Mouse (Mus musculus): ENCODE data around the gene Rap1a.

Gene Rap1a

GRCm38 (mm10) chr3:105806519-105807249, 5.5 kb upstream of the Rap1a start:
- in situ Hi-C loops (cut with MboI, MseI), result loop anchor here in 1 of 2 experiments (10.0 kb wide), 1 partner anchor 978 kb away; no protein-coding TSS in a partner anchor

- in situ Hi-C loops (cut with MboI, MseI), result loop anchor here in 1 of 2 experiments (5.0 to 10.0 kb wide), 2 partner anchors 94 to 981 kb away; no protein-coding TSS in a partner anchor
These were observed 2.5 kb upstream of the Rap1a start for GRCm38 (mm10) chr3:105803600-105803999.

- in situ Hi-C loops (cut with MboI, MseI), result loop anchor here in 1 of 2 experiments (5.0 to 10.0 kb wide), 2 partner anchors 97 to 984 kb away; no protein-coding TSS in a partner anchor
These were observed 403 bp downstream of the Rap1a start for GRCm38 (mm10) chr3:105800675-105801190.

- in situ Hi-C loops (cut with MboI, MseI), result loop anchor here in 1 of 2 experiments (5.0 to 10.0 kb wide), 2 partner anchors 97 to 985 kb away; no protein-coding TSS in a partner anchor
These were observed 921 bp downstream of the Rap1a start for GRCm38 (mm10) chr3:105800156-105800674.

GRCm38 (mm10) chr3:105799375-105799774, 1.8 kb downstream of the Rap1a start:
- in situ Hi-C loops (cut with MboI, MseI), result no loop called here

- in situ Hi-C loops (cut with MboI, MseI), result no loop called here
These were observed 2.4 kb downstream of the Rap1a start for GRCm38 (mm10) chr3:105798770-105799169.

GRCm38 (mm10) chr3:105797427-105797826, 3.7 kb downstream of the Rap1a start:
- in situ Hi-C loops (cut with MboI, MseI), result no loop called here

- in situ Hi-C loops (cut with MboI, MseI), result no loop called here
These were observed 4.4 kb downstream of the Rap1a start for GRCm38 (mm10) chr3:105796761-105797160.

- in situ Hi-C loops (cut with MboI, MseI), result no loop called here
These were observed 6.8 kb downstream of the Rap1a start for GRCm38 (mm10) chr3:105794309-105794708.

GRCm38 (mm10) chr3:105792309-105792708, 8.8 kb downstream of the Rap1a start:
- in situ Hi-C loops (cut with MboI, MseI), result no loop called here

- in situ Hi-C loops (cut with MboI, MseI), result no loop called here
These were observed 10.0 kb downstream of the Rap1a start for GRCm38 (mm10) chr3:105791129-105791528.

GRCm38 (mm10) chr3:105790338-105790737, 10.8 kb downstream of the Rap1a start:
- in situ Hi-C loops (cut with MboI, MseI), result no loop called here

- in situ Hi-C loops (cut with MboI, MseI), result no loop called here
These were observed 11.4 kb downstream of the Rap1a start for GRCm38 (mm10) chr3:105789776-105790175.

GRCm38 (mm10) chr3:105787328-105787727, 13.8 kb downstream of the Rap1a start:
- in situ Hi-C loops (cut with MboI, MseI), result no loop called here

GRCm38 (mm10) chr3:105785865-105786264, 15.3 kb downstream of the Rap1a start:
- in situ Hi-C loops (cut with MboI, MseI), result no loop called here

- in situ Hi-C loops (cut with MboI, MseI), result no loop called here
These were observed 17.3 kb downstream of the Rap1a start for GRCm38 (mm10) chr3:105783809-105784208.

- in situ Hi-C loops (cut with MboI, MseI), result no loop called here
These were observed 18.7 kb downstream of the Rap1a start for GRCm38 (mm10) chr3:105782406-105782805.

GRCm38 (mm10) chr3:105777997-105778396, 23.1 kb downstream of the Rap1a start:
- in situ Hi-C loops (cut with MboI, MseI), result no loop called here

- in situ Hi-C loops (cut with MboI, MseI), result loop anchor here in 1 of 2 experiments (5.0 kb wide), 1 partner anchor 123 kb away; no protein-coding TSS in a partner anchor
These were observed 26.6 kb downstream of the Rap1a start for GRCm38 (mm10) chr3:105774496-105774895.

- in situ Hi-C loops (cut with MboI, MseI), result loop anchor here in 1 of 2 experiments (5.0 kb wide), 1 partner anchor 126 kb away; no protein-coding TSS in a partner anchor
These were observed 29.6 kb downstream of the Rap1a start for GRCm38 (mm10) chr3:105771534-105771933.

GRCm38 (mm10) chr3:105770836-105771235, 30.3 kb downstream of the Rap1a start:
- in situ Hi-C loops (cut with MboI, MseI), result loop anchor here in 1 of 2 experiments (5.0 kb wide), 1 partner anchor 126 kb away; no protein-coding TSS in a partner anchor

- in situ Hi-C loops (cut with MboI, MseI), result no loop called here
These were observed 31.8 kb downstream of the Rap1a start for GRCm38 (mm10) chr3:105769380-105769779.
